Mouse (Mus musculus): ENCODE results near the gene Atp5j2. TPM values are rescaled to one million over a fixed set of nuclear protein-coding genes. Genes with fewer than 3 reads are reported as not detected.
A peak's percentile ranks its signal among the peaks of the same experiment; 100 is the strongest.

Atp5j2 gene
- polyA plus RNA-seq, 1 experiment from 2014 or later: 493 TPM

GRCm38 (mm10) chr5:145139571-145140519 is 52.0 kb downstream of the Atp5j2 start, which contains the start of the genes Pdap1 and Bud31:
Pdap1 (minus strand) TSS chr5:145140238.
Bud31 (plus strand) TSS chr5:145140362.
- DNase-seq (ENCODE audit: low spot score): peak; percentile 96
- ATAC-seq (replicated peaks; ENCODE audit: insufficient number of reproducible peaks, low FRiP score, low TSS enrichment, low read depth): peak; percentile 92
- no peaks in the 10 kb centered on the region for H3K9me3 ChIP-seq (replicated peaks; ENCODE audit: control insufficient read depth, low read length)
- no peaks in the 10 kb centered on the region for H3K27me3 ChIP-seq (ENCODE audit: control insufficient read depth, insufficient read depth, low read length)
- peaks cover 8% of the 10 kb centered on the region for H3K36me3 ChIP-seq (replicated peaks; ENCODE audit: control insufficient read depth, insufficient read depth, low read depth, low read length)
- peak within 1 kb of the TSS; percentile 95 for H3K9ac ChIP-seq (replicated peaks; ENCODE audit: low read length)
- peak within 1 kb of the TSS; percentile 95 for H3K4me3 ChIP-seq (ENCODE audit: low read depth, low read length)
- H3K4me2 ChIP-seq (ENCODE audit: low read depth, low read length): peak within 1 kb of the TSS; percentile 56
- WGBS: under 1% methylated on average over 76 of the region's 84 CpGs
- peak within 1 kb of the TSS; percentile 76 for H3K27ac ChIP-seq (replicated peaks; ENCODE audit: low read depth, low read length)
- H3K4me1 ChIP-seq (ENCODE audit: control insufficient read depth, insufficient read depth, low read length): no peaks in the 10 kb centered on the region

- Histone ChIP-seq H3K4me3 (ENCODE audit: low read depth, low read length) (peak overlapping the region; percentile 95), H3K27me3 (ENCODE audit: control insufficient read depth, insufficient read depth, low read length) (no peaks in the 10 kb centered on the region), H3K9ac (replicated peaks; ENCODE audit: low read length) (peak overlapping the region; percentile 95), H3K27ac (replicated peaks; ENCODE audit: low read depth, low read length) (no peak overlapping the region; the same call in 1 of the 2 replicates), H3K9me3 (replicated peaks; ENCODE audit: control insufficient read depth, low read length) (no peaks in the 10 kb centered on the region), H3K4me2 (ENCODE audit: low read depth, low read length) (peak overlapping the region; percentile 56), H3K4me1 (ENCODE audit: control insufficient read depth, insufficient read depth, low read length) (no peaks in the 10 kb centered on the region), H3K36me3 (replicated peaks; ENCODE audit: control insufficient read depth, insufficient read depth, low read depth, low read length) (peaks cover 18% of the 10 kb centered on the region)
- WGBS: 18% methylated on average over 6 of the region's 6 CpGs
- DNase-seq (ENCODE audit: low spot score): no peak
- ATAC-seq (replicated peaks; ENCODE audit: insufficient number of reproducible peaks, low FRiP score, low TSS enrichment, low read depth): no peak
These were observed 53.0 kb downstream of the Atp5j2 start for GRCm38 (mm10) chr5:145138836-145139235.

Other genes with a start within 250 kb of the Atp5j2 start
- gene Smurf1, start 226.2 kb downstream of the Atp5j2 start, polyA plus RNA-seq (2014; fragmentation: Nextera tagmentation; extraction: Ambion mirVana): 12.1 and 16.7 TPM in 2 replicates
- gene Gm4871, start 159.3 kb downstream of the Atp5j2 start, polyA plus RNA-seq (2014; fragmentation: Nextera tagmentation; extraction: Ambion mirVana): not detected in 2 replicates
- not detected in 2 replicates for gene 1700018F24Rik, start 149.1 kb downstream of the Atp5j2 start, polyA plus RNA-seq (2014; fragmentation: Nextera tagmentation; extraction: Ambion mirVana)
- 157 and 161 TPM in 2 replicates for gene Arpc1a, start 108.2 kb downstream of the Atp5j2 start, polyA plus RNA-seq (2014; fragmentation: Nextera tagmentation; extraction: Ambion mirVana)
- gene Kpna7, start 108.0 kb downstream of the Atp5j2 start, polyA plus RNA-seq (2014; fragmentation: Nextera tagmentation; extraction: Ambion mirVana): not detected in 2 replicates
- 55.5 and 65.0 TPM in 2 replicates for gene Arpc1b, start 77.8 kb downstream of the Atp5j2 start, polyA plus RNA-seq (2014; fragmentation: Nextera tagmentation; extraction: Ambion mirVana)
- 113 and 121 TPM in 2 replicates for gene Pdap1, start 51.8 kb downstream of the Atp5j2 start, polyA plus RNA-seq (2014; fragmentation: Nextera tagmentation; extraction: Ambion mirVana)
- gene Bud31, start 51.7 kb downstream of the Atp5j2 start, polyA plus RNA-seq (2014; fragmentation: Nextera tagmentation; extraction: Ambion mirVana): 281 and 299 TPM in 2 replicates
- 13.3 and 14.8 TPM in 2 replicates for gene Ptcd1, start 25.0 kb downstream of the Atp5j2 start, polyA plus RNA-seq (2014; fragmentation: Nextera tagmentation; extraction: Ambion mirVana)
- 31.8 and 32.1 TPM in 2 replicates for gene Cpsf4, start 24.8 kb downstream of the Atp5j2 start, polyA plus RNA-seq (2014; fragmentation: Nextera tagmentation; extraction: Ambion mirVana)
- 8.5 and 10.2 TPM in 2 replicates for gene Zkscan14, start 9.8 kb upstream of the Atp5j2 start, polyA plus RNA-seq (2014; fragmentation: Nextera tagmentation; extraction: Ambion mirVana)
- gene Zkscan5, start 12.5 kb upstream of the Atp5j2 start, polyA plus RNA-seq (2014; fragmentation: Nextera tagmentation; extraction: Ambion mirVana): 20.4 and 21.0 TPM in 2 replicates
- gene Zfp655, start 39.7 kb upstream of the Atp5j2 start, polyA plus RNA-seq (2014; fragmentation: Nextera tagmentation; extraction: Ambion mirVana): 41.5 and 45.0 TPM in 2 replicates
- gene Zscan25, start 88.4 kb upstream of the Atp5j2 start, polyA plus RNA-seq (2014; fragmentation: Nextera tagmentation; extraction: Ambion mirVana): 0.42 and 0.70 TPM in 2 replicates
- gene Cyp3a57, start 153.2 kb upstream of the Atp5j2 start, polyA plus RNA-seq (2014; fragmentation: Nextera tagmentation; extraction: Ambion mirVana): not detected in 2 replicates

All from embryonic facial prominence, embryonic 11.5 days (tissue).